Mouse (Mus musculus): Measurements from ENCODE around the gene Slc39a11.

GRCm38 (mm10) chr11:113436299-113436698 is 213.6 kb downstream of the Slc39a11 start:
- no peak for TF ChIP-seq CTCF (IDR thresholded peaks at IDR 0.05; ENCODE audit: low read depth)
- no peak for TF ChIP-seq EP300 (optimal IDR thresholded peaks at IDR 0.05)
